Mouse (Mus musculus): Measurements from ENCODE around the gene Tmem44.
"Not testable (repeated sequence)": the region's sequence is repeated elsewhere in the genome, so short reads cannot be mapped to it uniquely, and the experiment has no call there.

The Tmem44 gene

GRCm38 (mm10) chr16:30500223-30500622 lies 50.4 kb downstream of the Tmem44 start:
- DNase-seq (ENCODE audit: low read depth in 1 of 2, low spot score in 2 of 2) = no peak

GRCm38 (mm10) chr16:30499126-30499857 lies 51.4 kb downstream of the Tmem44 start:
- DNase-seq (ENCODE audit: low read depth in 1 of 2, low spot score in 2 of 2) = no peak

- DNase-seq (ENCODE audit: low read depth in 1 of 2, low spot score in 2 of 2) = no peak
These were observed 53.3 kb downstream of the Tmem44 start for GRCm38 (mm10) chr16:30497307-30497706.

- DNase-seq (ENCODE audit: low read depth in 1 of 2, low spot score in 2 of 2) = no peak
These were observed 55.8 kb downstream of the Tmem44 start for GRCm38 (mm10) chr16:30494883-30495282.

- DNase-seq (ENCODE audit: low read depth in 1 of 2, low spot score in 2 of 2) = no peak
These were observed 58.9 kb downstream of the Tmem44 start for GRCm38 (mm10) chr16:30491742-30492141.

GRCm38 (mm10) chr16:30490791-30491190 lies 59.9 kb downstream of the Tmem44 start:
- DNase-seq (ENCODE audit: low read depth in 1 of 2, low spot score in 2 of 2) = no peak

GRCm38 (mm10) chr16:30490316-30490715 lies 60.3 kb downstream of the Tmem44 start:
- DNase-seq (ENCODE audit: low read depth in 1 of 2, low spot score in 2 of 2) = no peak

- DNase-seq (ENCODE audit: low read depth in 1 of 2, low spot score in 2 of 2) = no peak
These were observed 61.0 kb downstream of the Tmem44 start for GRCm38 (mm10) chr16:30489662-30490061.

GRCm38 (mm10) chr16:30486498-30486897 lies 64.1 kb downstream of the Tmem44 start:
- DNase-seq (ENCODE audit: low read depth in 1 of 2, low spot score in 2 of 2) = no peak

- DNase-seq (ENCODE audit: low read depth in 1 of 2, low spot score in 2 of 2) = no peak
These were observed 72.9 kb downstream of the Tmem44 start for GRCm38 (mm10) chr16:30477791-30478190.

GRCm38 (mm10) chr16:30477006-30477405 lies 73.6 kb downstream of the Tmem44 start:
- no peak for DNase-seq (ENCODE audit: low read depth in 1 of 2, low spot score in 2 of 2)

GRCm38 (mm10) chr16:30475633-30476461 lies 74.8 kb downstream of the Tmem44 start:
- no peak for DNase-seq (ENCODE audit: low read depth in 1 of 2, low spot score in 2 of 2)

GRCm38 (mm10) chr16:30472447-30472846 lies 78.2 kb downstream of the Tmem44 start:
- DNase-seq (ENCODE audit: low read depth in 1 of 2, low spot score in 2 of 2) = no peak

GRCm38 (mm10) chr16:30471912-30472311 lies 78.7 kb downstream of the Tmem44 start:
- DNase-seq (ENCODE audit: low read depth in 1 of 2, low spot score in 2 of 2) = no peak

GRCm38 (mm10) chr16:30468944-30469343 lies 81.7 kb downstream of the Tmem44 start:
- DNase-seq (ENCODE audit: low read depth in 1 of 2, low spot score in 2 of 2) = no peak

GRCm38 (mm10) chr16:30465680-30466298 lies 84.9 kb downstream of the Tmem44 start:
- no peak for DNase-seq (ENCODE audit: low read depth in 1 of 2, low spot score in 2 of 2)

GRCm38 (mm10) chr16:30464742-30465141 lies 85.9 kb downstream of the Tmem44 start:
- DNase-seq (ENCODE audit: low read depth in 1 of 2, low spot score in 2 of 2) = not testable (repeated sequence)

Data from monocyte, adult 2 months (primary cell).